Mouse (Mus musculus) small intestine, adult 2 months (tissue): Measurements from ENCODE around the gene Gsto1.

Experiments used
- CTCF ChIP-seq: fragments of 200-500 bp; IDR thresholded peaks from 2 replicates; pipeline ENCODE4 v1.5.1; 2012; ENCODE audit warnings: low read depth, mild to moderate bottlenecking, control low read depth, inconsistent platforms, low read length, moderate library complexity, mixed read lengths; ENCODE audit not compliant: insufficient replicate concordance, insufficient read length; ENCODE audit errors: extremely low read depth
- POLR2A ChIP-seq: fragments of 200-500 bp; IDR thresholded peaks from 2 replicates; pipeline ENCODE4 v1.6.1; 2012; ENCODE audit warnings: low read depth, mild to moderate bottlenecking, control low read depth, inconsistent platforms, low read length, moderate library complexity

- TF ChIP-seq POLR2A (no peak), CTCF (no peak)
Measured at GRCm38 (mm10) chr19:47898472-47899079, 43.8 kb downstream of the Gsto1 start.
